Mouse (Mus musculus): ENCODE data around the gene Fpr3. TPM values are rescaled to one million over a fixed set of nuclear protein-coding genes. Genes with fewer than 3 reads are reported as not detected.
"Not testable (repeated sequence)": the region's sequence is repeated elsewhere in the genome, so short reads cannot be mapped to it uniquely, and the experiment has no call there.

The Fpr3 gene
- polyA plus RNA-seq, 1 experiment from 2014 or later, result not detected

GRCm38 (mm10) chr17:17909636-17910421 is 22.2 kb downstream of the Fpr3 start:
- Histone ChIP-seq H3K9ac (replicated peaks; ENCODE audit: low read depth, low read length) (peak overlapping the region; percentile 36; the same call in 1 of the 2 replicates), H3K27me3 (ENCODE audit: control insufficient read depth, insufficient read depth, low read length) (no peaks in the 10 kb centered on the region), H3K27ac (ENCODE audit: low read length) (no peak overlapping the region; the same call in 1 of the 2 replicates), H3K4me3 (ENCODE audit: low read depth, low read length) (peak overlapping the region; percentile 40), H3K9me3 (ENCODE audit: control insufficient read depth, low read depth, low read length) (no peaks in the 10 kb centered on the region), H3K4me1 (ENCODE audit: control insufficient read depth, insufficient read depth, low read length) (no peaks in the 10 kb centered on the region), H3K36me3 (ENCODE audit: control insufficient read depth, insufficient read depth, low read length) (no peaks in the 10 kb centered on the region), H3K4me2 (replicated peaks; ENCODE audit: low read depth, low read length) (peak overlapping the region; percentile 74)
- 16% methylated on average over 51 of the region's 51 CpGs for WGBS
- peak; percentile 99 for ATAC-seq (ENCODE audit: insufficient number of reproducible peaks, insufficient read depth, low FRiP score, low read depth)

GRCm38 (mm10) chr17:17912618-17913017 is 25.0 kb downstream of the Fpr3 start:
- H3K27me3 ChIP-seq (ENCODE audit: control insufficient read depth, insufficient read depth, low read length); H3K9ac ChIP-seq (replicated peaks; ENCODE audit: low read depth, low read length); H3K36me3 ChIP-seq (ENCODE audit: control insufficient read depth, insufficient read depth, low read length); ATAC-seq (ENCODE audit: insufficient number of reproducible peaks, insufficient read depth, low FRiP score, low read depth); H3K4me3 ChIP-seq (ENCODE audit: low read depth, low read length); H3K27ac ChIP-seq (ENCODE audit: low read length); H3K4me1 ChIP-seq (ENCODE audit: control insufficient read depth, insufficient read depth, low read length); H3K9me3 ChIP-seq (ENCODE audit: control insufficient read depth, low read depth, low read length); H3K4me2 ChIP-seq (replicated peaks; ENCODE audit: low read depth, low read length): not testable (repeated sequence)
- 87% methylated on average over 8 of the region's 8 CpGs for WGBS

GRCm38 (mm10) chr17:17917376-17917775 is 29.7 kb downstream of the Fpr3 start:
- Histone ChIP-seq H3K4me3 (ENCODE audit: low read depth, low read length) (no peak overlapping the region), H3K27ac (ENCODE audit: low read length) (no peak overlapping the region), H3K4me1 (ENCODE audit: control insufficient read depth, insufficient read depth, low read length) (no peaks in the 10 kb centered on the region), H3K9ac (replicated peaks; ENCODE audit: low read depth, low read length) (no peak overlapping the region), H3K4me2 (replicated peaks; ENCODE audit: low read depth, low read length) (no peak overlapping the region), H3K27me3 (ENCODE audit: control insufficient read depth, insufficient read depth, low read length) (no peaks in the 10 kb centered on the region), H3K9me3 (ENCODE audit: control insufficient read depth, low read depth, low read length) (no peaks in the 10 kb centered on the region), H3K36me3 (ENCODE audit: control insufficient read depth, insufficient read depth, low read length) (no peaks in the 10 kb centered on the region)
- ATAC-seq (ENCODE audit: insufficient number of reproducible peaks, insufficient read depth, low FRiP score, low read depth), result no peak
- WGBS, result 87% methylated on average over 1 of the region's 1 CpGs

GRCm38 (mm10) chr17:17917782-17918181 is 30.1 kb downstream of the Fpr3 start:
- H3K27ac ChIP-seq (ENCODE audit: low read length), result no peak overlapping the region
- no peak overlapping the region for H3K4me3 ChIP-seq (ENCODE audit: low read depth, low read length)
- H3K36me3 ChIP-seq (ENCODE audit: control insufficient read depth, insufficient read depth, low read length), result no peaks in the 10 kb centered on the region
- H3K4me2 ChIP-seq (replicated peaks; ENCODE audit: low read depth, low read length), result no peak overlapping the region
- H3K9ac ChIP-seq (replicated peaks; ENCODE audit: low read depth, low read length), result no peak overlapping the region
- ATAC-seq (ENCODE audit: insufficient number of reproducible peaks, insufficient read depth, low FRiP score, low read depth), result no peak
- no peaks in the 10 kb centered on the region for H3K9me3 ChIP-seq (ENCODE audit: control insufficient read depth, low read depth, low read length)
- no peaks in the 10 kb centered on the region for H3K4me1 ChIP-seq (ENCODE audit: control insufficient read depth, insufficient read depth, low read length)
- H3K27me3 ChIP-seq (ENCODE audit: control insufficient read depth, insufficient read depth, low read length), result no peaks in the 10 kb centered on the region

- H3K27me3 ChIP-seq (ENCODE audit: control insufficient read depth, insufficient read depth, low read length), result no peaks in the 10 kb centered on the region
- no peak for ATAC-seq (ENCODE audit: insufficient number of reproducible peaks, insufficient read depth, low FRiP score, low read depth)
- H3K9me3 ChIP-seq (ENCODE audit: control insufficient read depth, low read depth, low read length), result no peaks in the 10 kb centered on the region
- no peak overlapping the region for H3K4me3 ChIP-seq (ENCODE audit: low read depth, low read length)
- no peak overlapping the region for H3K9ac ChIP-seq (replicated peaks; ENCODE audit: low read depth, low read length)
- H3K4me1 ChIP-seq (ENCODE audit: control insufficient read depth, insufficient read depth, low read length), result no peaks in the 10 kb centered on the region
- H3K4me2 ChIP-seq (replicated peaks; ENCODE audit: low read depth, low read length), result no peak overlapping the region
- no peak overlapping the region for H3K27ac ChIP-seq (ENCODE audit: low read length)
- H3K36me3 ChIP-seq (ENCODE audit: control insufficient read depth, insufficient read depth, low read length), result no peaks in the 10 kb centered on the region
- WGBS, result 23% methylated on average over 1 of the region's 1 CpGs
These were observed 85.8 kb downstream of the Fpr3 start for GRCm38 (mm10) chr17:17973443-17973842.

- H3K4me1 ChIP-seq (ENCODE audit: control insufficient read depth, insufficient read depth, low read length); ATAC-seq (ENCODE audit: insufficient number of reproducible peaks, insufficient read depth, low FRiP score, low read depth); H3K27ac ChIP-seq (ENCODE audit: low read length); H3K4me2 ChIP-seq (replicated peaks; ENCODE audit: low read depth, low read length); H3K9me3 ChIP-seq (ENCODE audit: control insufficient read depth, low read depth, low read length); H3K9ac ChIP-seq (replicated peaks; ENCODE audit: low read depth, low read length); H3K27me3 ChIP-seq (ENCODE audit: control insufficient read depth, insufficient read depth, low read length); H3K4me3 ChIP-seq (ENCODE audit: low read depth, low read length); H3K36me3 ChIP-seq (ENCODE audit: control insufficient read depth, insufficient read depth, low read length): not testable (repeated sequence)
- 59% methylated on average over 2 of the region's 2 CpGs for WGBS
These were observed 93.6 kb downstream of the Fpr3 start for GRCm38 (mm10) chr17:17981232-17981631.

GRCm38 (mm10) chr17:18004752-18005151 is 117.1 kb downstream of the Fpr3 start:
- no peaks in the 10 kb centered on the region for H3K27me3 ChIP-seq (ENCODE audit: control insufficient read depth, insufficient read depth, low read length)
- no peaks in the 10 kb centered on the region for H3K9me3 ChIP-seq (ENCODE audit: control insufficient read depth, low read depth, low read length)
- no peak overlapping the region for H3K9ac ChIP-seq (replicated peaks; ENCODE audit: low read depth, low read length)
- no peak overlapping the region for H3K4me3 ChIP-seq (ENCODE audit: low read depth, low read length)
- ATAC-seq (ENCODE audit: insufficient number of reproducible peaks, insufficient read depth, low FRiP score, low read depth), result no peak
- 97% methylated on average over 1 of the region's 1 CpGs for WGBS
- no peak overlapping the region for H3K4me2 ChIP-seq (replicated peaks; ENCODE audit: low read depth, low read length)
- no peak overlapping the region for H3K27ac ChIP-seq (ENCODE audit: low read length)
- H3K4me1 ChIP-seq (ENCODE audit: control insufficient read depth, insufficient read depth, low read length), result no peaks in the 10 kb centered on the region
- H3K36me3 ChIP-seq (ENCODE audit: control insufficient read depth, insufficient read depth, low read length), result no peaks in the 10 kb centered on the region

Measured in stomach, embryonic 14.5 days (tissue).